Mouse (Mus musculus): ENCODE measurements around the gene Dtx3l. TPM values are rescaled to one million over a fixed set of nuclear protein-coding genes. Genes with fewer than 3 reads are reported as not detected.

Dtx3l gene
- polyA plus RNA-seq, 1 experiment: not detected

DNA sequence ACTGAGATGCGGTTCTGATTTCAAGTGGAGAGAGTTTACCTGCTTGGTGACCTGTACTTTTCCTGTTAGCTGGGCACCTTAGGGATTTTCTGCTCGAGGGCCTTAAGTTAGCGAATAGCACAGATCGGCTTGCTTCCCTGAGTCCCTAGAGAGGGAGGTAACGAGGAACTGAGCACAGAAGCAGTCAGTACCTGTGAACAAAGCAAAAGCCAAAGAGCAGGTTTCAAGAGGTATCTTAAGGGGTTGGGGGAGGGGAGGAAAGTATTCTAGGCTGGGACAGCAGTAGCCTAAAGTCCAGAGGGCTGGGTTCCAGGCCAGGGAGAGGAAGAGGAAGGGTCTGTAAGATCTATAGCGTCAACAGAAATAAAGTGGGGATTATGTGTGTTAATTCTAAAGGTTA is 310 bp upstream of the Dtx3l start:
- WGBS: 15% methylated on average over 6 of the region's 6 CpGs
- Histone ChIP-seq H3K4me3 (ENCODE audit: insufficient read depth, low read depth, low read length) (peak overlapping the region; percentile 66), H3K27ac (ENCODE audit: insufficient read depth, low read depth, low read length) (no peak overlapping the region), H3K4me1 (ENCODE audit: control insufficient read depth, insufficient read depth, low read length) (no peaks in the 10 kb centered on the region)
- TF ChIP-seq CTCF (IDR thresholded peaks at IDR 0.05; ENCODE audit: insufficient read depth, low read depth, low read length) (no peak), POLR2A (IDR thresholded peaks at IDR 0.05; ENCODE audit: insufficient read depth, low read depth, low read length) (no peak)

DNA sequence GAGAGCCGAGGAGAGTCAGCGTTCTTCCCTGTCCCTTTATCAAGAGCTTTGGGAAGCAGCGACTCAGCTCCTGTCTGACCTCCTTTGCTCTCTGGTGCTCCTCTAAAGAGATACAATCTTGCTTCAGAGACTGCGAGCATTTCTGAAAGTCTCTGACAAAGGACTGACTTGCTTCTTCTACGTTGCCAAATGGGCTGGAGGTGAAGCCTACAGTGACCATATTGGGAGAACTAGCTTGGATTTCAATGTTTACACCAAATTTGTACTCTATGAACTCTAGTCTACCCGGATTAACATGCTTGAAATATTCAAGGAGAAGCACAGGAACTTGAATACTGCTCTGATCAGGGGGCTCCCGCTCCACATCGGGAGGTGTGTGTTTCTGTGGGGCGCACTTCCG is 5.8 kb downstream of the Dtx3l start:
- Histone ChIP-seq H3K4me1 (ENCODE audit: control insufficient read depth, insufficient read depth, low read length) (no peaks in the 10 kb centered on the region), H3K27ac (ENCODE audit: insufficient read depth, low read depth, low read length) (no peak overlapping the region), H3K4me3 (ENCODE audit: insufficient read depth, low read depth, low read length) (no peak overlapping the region)
- no peak for TF ChIP-seq CTCF (IDR thresholded peaks at IDR 0.05; ENCODE audit: insufficient read depth, low read depth, low read length)
- no peak for TF ChIP-seq POLR2A (IDR thresholded peaks at IDR 0.05; ENCODE audit: insufficient read depth, low read depth, low read length)
- 89% methylated on average over 10 of the region's 10 CpGs for WGBS

DNA sequence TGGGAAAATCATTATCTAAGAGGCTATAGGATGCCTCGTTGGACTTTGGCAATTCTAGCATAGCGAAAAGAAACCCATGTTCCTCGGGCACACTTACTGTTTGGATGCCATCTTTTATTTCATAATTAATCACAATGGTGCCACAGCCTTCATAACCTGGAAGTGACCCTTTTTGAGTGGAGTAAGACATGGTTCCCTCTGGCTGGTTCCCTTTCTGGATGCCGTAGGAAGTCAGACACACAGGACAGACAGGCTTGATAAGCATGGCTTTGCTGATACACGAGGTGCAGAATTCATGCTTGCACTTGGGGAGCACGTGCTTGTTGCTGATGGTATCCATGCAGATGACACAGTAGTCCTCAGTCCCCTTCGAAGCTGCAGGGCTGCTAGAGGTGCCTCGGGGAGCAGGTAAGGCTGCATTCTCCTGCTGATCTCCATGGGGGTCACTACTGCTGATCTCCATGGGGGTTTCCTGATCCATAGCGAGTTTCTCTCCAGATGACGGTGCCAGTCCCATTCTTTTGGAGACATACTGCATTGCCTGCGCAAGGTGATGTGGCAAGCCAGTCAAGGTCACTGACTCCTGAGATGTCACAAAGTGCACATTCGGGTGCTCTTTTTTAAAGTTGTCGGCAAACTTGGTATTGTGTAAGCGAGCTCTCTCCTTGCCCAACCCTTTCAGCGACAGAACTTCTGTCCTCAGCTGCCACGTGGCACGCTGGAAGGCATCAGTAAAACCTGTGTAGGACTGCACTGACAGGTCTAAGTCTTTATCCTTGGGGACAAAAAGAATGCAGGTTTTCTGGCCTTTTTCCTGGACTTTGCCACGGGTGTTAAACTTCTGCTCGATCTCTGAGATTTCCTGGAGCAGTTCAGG is 6.5 kb downstream of the Dtx3l start:
- no peak overlapping the region for H3K4me3 ChIP-seq (ENCODE audit: insufficient read depth, low read depth, low read length)
- TF ChIP-seq POLR2A (IDR thresholded peaks at IDR 0.05; ENCODE audit: insufficient read depth, low read depth, low read length): no peak
- TF ChIP-seq CTCF (IDR thresholded peaks at IDR 0.05; ENCODE audit: insufficient read depth, low read depth, low read length): no peak
- H3K4me1 ChIP-seq (ENCODE audit: control insufficient read depth, insufficient read depth, low read length): no peaks in the 10 kb centered on the region
- WGBS: 92% methylated on average over 19 of the region's 19 CpGs
- no peak overlapping the region for H3K27ac ChIP-seq (ENCODE audit: insufficient read depth, low read depth, low read length)

DNA sequence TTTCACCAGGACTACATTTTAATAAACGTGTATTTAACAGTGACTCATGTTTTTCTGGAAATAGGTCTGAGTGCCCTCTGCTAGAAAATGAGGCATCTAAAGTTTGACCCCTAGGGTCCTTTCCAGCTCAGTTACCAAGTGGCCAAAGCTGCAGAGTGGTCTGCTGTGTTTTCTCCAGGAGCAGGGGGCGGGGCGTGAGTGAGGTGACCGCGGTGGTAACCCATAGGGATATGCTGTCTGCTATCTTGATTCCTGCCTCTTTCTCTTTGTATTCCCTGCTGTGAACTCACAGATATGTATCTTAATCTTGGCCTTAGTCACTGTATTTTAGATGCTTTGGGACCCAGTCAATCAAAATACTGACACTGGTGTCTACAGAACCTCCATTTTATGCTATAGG is 14.6 kb downstream of the Dtx3l start:
- WGBS: 89% methylated on average over 5 of the region's 5 CpGs
- TF ChIP-seq POLR2A (IDR thresholded peaks at IDR 0.05; ENCODE audit: insufficient read depth, low read depth, low read length) (no peak), CTCF (IDR thresholded peaks at IDR 0.05; ENCODE audit: insufficient read depth, low read depth, low read length) (no peak)

DNA sequence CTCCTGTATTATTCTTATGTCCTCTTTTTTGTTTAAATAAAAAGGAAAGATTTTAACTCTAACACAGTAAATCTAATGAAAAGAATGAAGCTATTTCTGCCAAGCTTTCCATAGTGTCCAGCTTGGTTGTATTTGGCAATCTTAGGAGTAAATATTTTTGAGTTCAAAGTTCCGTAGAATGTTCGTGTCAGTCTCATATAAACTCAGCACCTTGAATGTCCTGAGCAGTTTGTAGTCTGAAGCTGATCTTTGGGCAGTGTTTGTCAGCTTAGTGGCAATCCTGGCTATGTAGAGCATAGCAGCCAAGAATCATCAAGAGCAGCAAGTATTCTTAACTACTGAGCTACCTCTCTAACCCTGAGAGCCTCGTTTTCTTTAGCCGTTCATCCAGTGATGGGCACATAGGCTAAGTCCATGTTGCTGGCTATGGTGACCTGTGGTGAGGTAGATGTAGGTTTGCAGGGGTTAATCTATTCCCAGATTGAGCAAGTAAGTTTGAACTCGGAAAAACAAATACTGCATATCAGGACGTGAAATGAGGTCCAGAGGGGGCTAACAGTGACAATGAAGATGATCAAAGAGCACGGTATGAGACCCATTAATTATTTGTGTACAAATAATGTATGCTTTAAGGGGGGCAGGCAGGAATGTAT is 15.3 kb downstream of the Dtx3l start:
- H3K4me1 ChIP-seq (ENCODE audit: control insufficient read depth, insufficient read depth, low read length): no peaks in the 10 kb centered on the region
- no peak overlapping the region for H3K4me3 ChIP-seq (ENCODE audit: insufficient read depth, low read depth, low read length)
- WGBS: 82% methylated on average over 7 of the region's 7 CpGs
- H3K27ac ChIP-seq (ENCODE audit: insufficient read depth, low read depth, low read length): no peak overlapping the region
- no peak for TF ChIP-seq CTCF (IDR thresholded peaks at IDR 0.05; ENCODE audit: insufficient read depth, low read depth, low read length)

More for the DNA sequence above, 14.6 kb downstream of the Dtx3l start:
- H3K27ac ChIP-seq (ENCODE audit: insufficient read depth, low read depth, low read length): no peak overlapping the region
- H3K4me3 ChIP-seq (ENCODE audit: insufficient read depth, low read depth, low read length): no peak overlapping the region
- H3K4me1 ChIP-seq (ENCODE audit: control insufficient read depth, insufficient read depth, low read length): no peaks in the 10 kb centered on the region

DNA sequence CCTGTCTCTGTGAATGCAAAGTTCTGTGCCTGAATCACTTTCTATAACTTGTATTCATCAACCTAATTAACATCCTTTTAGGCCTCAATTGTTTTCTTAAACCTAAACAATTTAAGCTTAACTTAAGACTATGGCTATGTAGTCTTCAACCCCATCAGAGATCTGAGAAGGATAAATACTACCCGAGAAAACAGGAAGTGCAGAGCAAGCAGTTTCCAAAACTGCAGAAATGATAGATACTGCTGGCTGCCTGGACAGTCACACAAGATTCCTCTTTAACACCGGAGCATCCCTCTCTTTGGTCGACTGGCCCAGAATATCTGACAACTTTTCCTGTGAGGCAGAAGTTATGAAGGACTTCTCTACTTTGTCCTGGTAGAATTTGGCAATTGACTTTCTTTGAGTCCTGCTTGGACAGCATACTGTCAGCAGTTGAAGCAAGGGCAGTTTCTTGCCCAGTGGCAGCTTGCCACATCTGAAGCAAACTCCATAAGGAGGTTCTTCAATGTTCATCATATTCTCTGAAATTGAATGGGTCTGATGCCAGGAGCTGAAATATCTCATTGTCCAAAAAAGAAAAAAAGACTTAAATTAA is 16.6 kb downstream of the Dtx3l start:
- WGBS: 79% methylated on average over 3 of the region's 3 CpGs
- Histone ChIP-seq H3K27ac (ENCODE audit: insufficient read depth, low read depth, low read length) (no peak overlapping the region), H3K4me3 (ENCODE audit: insufficient read depth, low read depth, low read length) (no peak overlapping the region), H3K4me1 (ENCODE audit: control insufficient read depth, insufficient read depth, low read length) (no peaks in the 10 kb centered on the region)
- TF ChIP-seq CTCF (IDR thresholded peaks at IDR 0.05; ENCODE audit: insufficient read depth, low read depth, low read length) (no peak), POLR2A (IDR thresholded peaks at IDR 0.05; ENCODE audit: insufficient read depth, low read depth, low read length) (no peak)

DNA sequence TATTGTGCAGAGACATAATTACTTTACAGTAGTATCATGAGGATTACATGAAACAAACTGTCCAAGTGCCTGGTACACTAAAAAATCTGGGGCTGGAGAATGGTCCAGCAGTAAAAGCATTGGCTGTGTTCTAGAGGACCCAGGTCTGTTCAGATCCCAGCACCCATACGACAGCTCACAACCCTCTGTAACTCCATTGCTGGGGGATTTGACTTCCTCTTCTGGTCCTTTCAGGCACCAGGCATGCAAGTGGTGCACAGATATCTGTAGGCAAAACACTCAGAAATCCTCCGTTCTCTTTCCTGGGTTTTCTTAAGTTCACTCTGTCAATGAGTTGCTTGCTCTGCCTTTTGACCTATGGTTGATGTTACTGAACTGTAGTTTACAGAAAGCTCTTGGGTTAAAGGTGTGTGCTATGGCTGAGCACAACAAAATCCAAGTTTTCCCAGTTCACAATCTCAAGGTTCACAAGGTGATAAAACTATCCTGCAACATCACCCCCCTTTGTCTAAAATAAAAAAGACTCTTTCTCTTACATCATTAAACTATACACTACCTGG is 17.2 kb downstream of the Dtx3l start:
- no peak overlapping the region for H3K27ac ChIP-seq (ENCODE audit: insufficient read depth, low read depth, low read length)
- no peak overlapping the region for H3K4me3 ChIP-seq (ENCODE audit: insufficient read depth, low read depth, low read length)
- H3K4me1 ChIP-seq (ENCODE audit: control insufficient read depth, insufficient read depth, low read length): no peaks in the 10 kb centered on the region
- TF ChIP-seq POLR2A (IDR thresholded peaks at IDR 0.05; ENCODE audit: insufficient read depth, low read depth, low read length): no peak
- TF ChIP-seq CTCF (IDR thresholded peaks at IDR 0.05; ENCODE audit: insufficient read depth, low read depth, low read length): no peak
- 87% methylated on average over 2 of the region's 2 CpGs for WGBS

DNA sequence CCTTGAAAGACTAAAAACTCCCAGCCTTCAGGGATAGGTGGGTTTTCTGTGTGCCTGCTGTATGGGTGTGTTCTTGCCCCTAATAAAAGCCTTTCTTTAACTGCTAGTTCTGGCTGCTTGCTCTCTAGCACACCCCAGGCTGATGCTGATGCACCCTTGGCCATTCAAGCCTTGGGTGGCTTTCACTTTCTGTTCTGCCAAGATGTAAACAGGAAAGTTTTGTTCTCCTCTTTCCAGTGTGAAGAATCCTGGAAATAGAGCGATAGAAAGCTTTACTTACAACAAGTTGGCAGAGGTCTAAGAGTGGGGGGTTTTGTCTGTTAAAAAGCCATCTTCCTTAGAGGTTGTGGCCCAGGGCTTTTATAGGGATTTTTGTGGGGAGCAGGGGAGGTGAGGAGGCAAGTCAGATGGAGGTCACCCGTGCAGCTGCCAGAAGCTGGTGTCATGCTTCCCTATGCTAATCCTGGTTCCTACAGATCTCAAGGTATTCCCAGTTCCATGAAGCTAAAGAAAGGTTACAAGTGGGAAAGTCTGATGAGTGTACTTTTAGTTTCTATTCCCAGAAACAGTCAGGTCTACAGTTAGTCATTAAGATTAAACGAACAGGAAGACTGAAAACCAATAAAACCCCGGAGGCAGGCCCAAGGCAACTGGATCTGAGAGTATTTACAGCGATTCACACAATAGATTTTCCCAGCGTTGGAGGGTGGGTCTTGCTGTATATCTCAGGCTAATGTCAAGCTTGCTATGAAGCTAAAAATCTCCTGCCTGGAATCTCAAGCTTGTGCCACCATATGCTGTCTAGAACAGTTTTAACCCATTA is 20.0 kb downstream of the Dtx3l start:
- no peak overlapping the region for H3K4me3 ChIP-seq (ENCODE audit: insufficient read depth, low read depth, low read length)
- H3K4me1 ChIP-seq (ENCODE audit: control insufficient read depth, insufficient read depth, low read length): no peaks in the 10 kb centered on the region
- H3K27ac ChIP-seq (ENCODE audit: insufficient read depth, low read depth, low read length): no peak overlapping the region
- WGBS: 78% methylated on average over 6 of the region's 6 CpGs
- TF ChIP-seq POLR2A (IDR thresholded peaks at IDR 0.05; ENCODE audit: insufficient read depth, low read depth, low read length) (no peak), CTCF (IDR thresholded peaks at IDR 0.05; ENCODE audit: insufficient read depth, low read depth, low read length) (no peak)
